Mouse (Mus musculus): ENCODE results near the gene Gm35315.

DNA sequence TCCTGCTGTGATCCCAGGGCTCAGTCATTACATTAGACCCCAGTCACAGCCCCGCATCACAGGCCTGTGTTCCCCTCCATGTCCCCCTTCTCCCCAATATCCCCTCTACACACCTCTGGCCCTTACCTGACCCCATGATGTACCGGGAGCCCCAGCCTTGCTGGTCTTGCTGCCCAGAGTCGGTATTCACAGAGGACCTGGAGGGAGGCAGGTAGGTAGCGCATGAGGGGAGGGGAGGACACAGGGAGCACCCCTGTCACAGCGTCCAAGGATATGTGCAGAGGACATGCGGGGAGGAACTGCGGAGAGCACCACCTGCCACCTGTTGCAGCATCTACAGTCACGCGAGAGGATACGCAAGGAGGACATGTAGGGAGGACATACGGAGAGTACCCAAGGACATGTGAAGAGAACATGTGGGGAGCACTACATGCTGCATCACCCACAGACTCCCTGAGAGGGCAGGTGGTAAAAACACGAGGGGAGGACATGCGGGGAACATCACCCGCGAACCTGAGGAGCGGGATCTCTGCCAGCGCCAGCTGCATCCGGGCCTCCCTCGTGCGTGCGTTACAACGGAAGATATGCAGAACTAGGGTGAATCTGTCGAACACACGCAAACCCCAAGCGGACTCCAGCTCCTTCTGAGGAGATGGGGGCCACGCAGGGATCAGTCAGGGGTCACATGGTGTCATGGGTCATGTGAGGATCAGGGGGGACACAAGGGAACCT, 12.1 kb upstream of the Gm35315 start:
- TF ChIP-seq ZC3H11A (IDR thresholded peaks at IDR 0.05; ENCODE audit: borderline replicate concordance, low read depth, low read length) (no peak), MAFK (IDR thresholded peaks at IDR 0.05; ENCODE audit: insufficient read depth, low read depth, low read length) (no peak), CHD2 (IDR thresholded peaks at IDR 0.05; ENCODE audit: low read depth, low read length) (no peak)
